Mouse (Mus musculus): ENCODE measurements around the gene Rai2. TPM values are rescaled to one million over a fixed set of nuclear protein-coding genes. Genes with fewer than 3 reads are reported as not detected.
"Not testable (repeated sequence)": the region's sequence is repeated elsewhere in the genome, so short reads cannot be mapped to it uniquely, and the experiment has no call there.

Gene Rai2
- polyA plus RNA-seq, 1 experiment from 2014 or later = 1.5 TPM

- ATAC-seq (ENCODE audit: insufficient number of reproducible peaks, insufficient read depth, low FRiP score, low TSS enrichment, low read depth) = no peak
- Histone ChIP-seq H3K4me1 (no peaks in the 10 kb centered on the region), H3K9me3 (no peaks in the 10 kb centered on the region), H3K27ac (no peak overlapping the region), H3K9ac (no peak overlapping the region), H3K36me3 (no peaks in the 10 kb centered on the region), H3K27me3 (peaks cover 63% of the 10 kb centered on the region), H3K4me3 (no peak overlapping the region), H3K4me2 (no peak overlapping the region)
- WGBS = 90% methylated on average over 12 of the region's 12 CpGs
Measured at GRCm38 (mm10) chrX:161733581-161734309, 16.9 kb downstream of the Rai2 start.

GRCm38 (mm10) chrX:161734310-161734676, 17.4 kb downstream of the Rai2 start:
- Histone ChIP-seq H3K4me2 (no peak overlapping the region), H3K36me3 (no peaks in the 10 kb centered on the region), H3K27ac (no peak overlapping the region), H3K9me3 (no peaks in the 10 kb centered on the region), H3K4me1 (no peaks in the 10 kb centered on the region), H3K9ac (no peak overlapping the region), H3K4me3 (no peak overlapping the region), H3K27me3 (peaks cover 64% of the 10 kb centered on the region)
- WGBS = 77% methylated on average over 4 of the region's 4 CpGs
- no peak for ATAC-seq (ENCODE audit: insufficient number of reproducible peaks, insufficient read depth, low FRiP score, low TSS enrichment, low read depth)

- no peak overlapping the region for H3K4me3 ChIP-seq
- no peak overlapping the region for H3K27ac ChIP-seq
- H3K36me3 ChIP-seq = no peaks in the 10 kb centered on the region
- H3K9ac ChIP-seq = no peak overlapping the region
- peaks cover 57% of the 10 kb centered on the region for H3K27me3 ChIP-seq
- no peaks in the 10 kb centered on the region for H3K9me3 ChIP-seq
- no peaks in the 10 kb centered on the region for H3K4me1 ChIP-seq
- no peak overlapping the region for H3K4me2 ChIP-seq
- no peak for ATAC-seq (ENCODE audit: insufficient number of reproducible peaks, insufficient read depth, low FRiP score, low TSS enrichment, low read depth)
- WGBS = 54% methylated on average over 1 of the region's 1 CpGs
Measured at GRCm38 (mm10) chrX:161739374-161739773, 22.5 kb downstream of the Rai2 start.

- Histone ChIP-seq H3K9ac (no peak overlapping the region), H3K36me3 (no peaks in the 10 kb centered on the region), H3K27me3 (peaks cover 57% of the 10 kb centered on the region), H3K4me2 (no peak overlapping the region), H3K27ac (no peak overlapping the region), H3K4me1 (no peaks in the 10 kb centered on the region), H3K9me3 (no peaks in the 10 kb centered on the region), H3K4me3 (no peak overlapping the region)
- ATAC-seq (ENCODE audit: insufficient number of reproducible peaks, insufficient read depth, low FRiP score, low TSS enrichment, low read depth) = no peak
- WGBS = 70% methylated on average over 3 of the region's 3 CpGs
Measured at GRCm38 (mm10) chrX:161743080-161743479, 26.2 kb downstream of the Rai2 start.

- Histone ChIP-seq H3K4me3 (no peak overlapping the region), H3K27me3 (peaks cover 47% of the 10 kb centered on the region), H3K36me3 (no peaks in the 10 kb centered on the region), H3K9me3 (no peaks in the 10 kb centered on the region), H3K27ac (no peak overlapping the region), H3K9ac (no peak overlapping the region), H3K4me2 (no peak overlapping the region), H3K4me1 (no peaks in the 10 kb centered on the region)
- 78% methylated on average over 3 of the region's 3 CpGs for WGBS
- no peak for ATAC-seq (ENCODE audit: insufficient number of reproducible peaks, insufficient read depth, low FRiP score, low TSS enrichment, low read depth)
Measured at GRCm38 (mm10) chrX:161745296-161745695, 28.4 kb downstream of the Rai2 start.

- WGBS = 62% methylated on average over 2 of the region's 2 CpGs
- Histone ChIP-seq H3K27me3 (peaks cover 45% of the 10 kb centered on the region), H3K9me3 (no peaks in the 10 kb centered on the region), H3K4me3 (no peak overlapping the region), H3K4me2 (no peak overlapping the region), H3K36me3 (no peaks in the 10 kb centered on the region), H3K9ac (no peak overlapping the region), H3K27ac (no peak overlapping the region), H3K4me1 (no peaks in the 10 kb centered on the region)
- no peak for ATAC-seq (ENCODE audit: insufficient number of reproducible peaks, insufficient read depth, low FRiP score, low TSS enrichment, low read depth)
Measured at GRCm38 (mm10) chrX:161747337-161747736, 30.5 kb downstream of the Rai2 start.

GRCm38 (mm10) chrX:161753514-161753913, 36.6 kb downstream of the Rai2 start:
- Histone ChIP-seq H3K4me3 (no peak overlapping the region), H3K27ac (no peak overlapping the region), H3K4me1 (no peaks in the 10 kb centered on the region), H3K36me3 (no peaks in the 10 kb centered on the region), H3K9me3 (no peaks in the 10 kb centered on the region), H3K9ac (no peak overlapping the region), H3K4me2 (no peak overlapping the region), H3K27me3 (peaks cover 51% of the 10 kb centered on the region)
- WGBS = 68% methylated on average over 2 of the region's 2 CpGs
- ATAC-seq (ENCODE audit: insufficient number of reproducible peaks, insufficient read depth, low FRiP score, low TSS enrichment, low read depth) = no peak

GRCm38 (mm10) chrX:161776321-161776962, 59.6 kb downstream of the Rai2 start:
- H3K4me1 ChIP-seq = no peaks in the 10 kb centered on the region
- ATAC-seq (ENCODE audit: insufficient number of reproducible peaks, insufficient read depth, low FRiP score, low TSS enrichment, low read depth) = no peak
- no peak overlapping the region for H3K9ac ChIP-seq
- H3K4me2 ChIP-seq = no peak overlapping the region
- no peak overlapping the region for H3K4me3 ChIP-seq
- no peak overlapping the region for H3K27ac ChIP-seq
- WGBS = 69% methylated on average over 12 of the region's 12 CpGs
- no peaks in the 10 kb centered on the region for H3K9me3 ChIP-seq
- H3K27me3 ChIP-seq = peaks cover 51% of the 10 kb centered on the region
- no peaks in the 10 kb centered on the region for H3K36me3 ChIP-seq

GRCm38 (mm10) chrX:161780321-161781034, 63.6 kb downstream of the Rai2 start:
- Histone ChIP-seq H3K27me3 (peaks cover 38% of the 10 kb centered on the region), H3K4me3 (no peak overlapping the region), H3K4me2 (no peak overlapping the region), H3K27ac (no peak overlapping the region), H3K9ac (no peak overlapping the region), H3K36me3 (no peaks in the 10 kb centered on the region), H3K4me1 (no peaks in the 10 kb centered on the region), H3K9me3 (no peaks in the 10 kb centered on the region)
- 68% methylated on average over 6 of the region's 6 CpGs for WGBS
- no peak for ATAC-seq (ENCODE audit: insufficient number of reproducible peaks, insufficient read depth, low FRiP score, low TSS enrichment, low read depth)

GRCm38 (mm10) chrX:161790182-161790581, 73.3 kb downstream of the Rai2 start:
- no peak overlapping the region for H3K4me2 ChIP-seq
- H3K4me3 ChIP-seq = no peak overlapping the region
- H3K9me3 ChIP-seq = no peaks in the 10 kb centered on the region
- H3K9ac ChIP-seq = no peak overlapping the region
- peaks cover 31% of the 10 kb centered on the region for H3K27me3 ChIP-seq
- no peak for ATAC-seq (ENCODE audit: insufficient number of reproducible peaks, insufficient read depth, low FRiP score, low TSS enrichment, low read depth)
- no peak overlapping the region for H3K27ac ChIP-seq
- 28% methylated on average over 6 of the region's 6 CpGs for WGBS
- H3K4me1 ChIP-seq = no peaks in the 10 kb centered on the region
- H3K36me3 ChIP-seq = no peaks in the 10 kb centered on the region

GRCm38 (mm10) chrX:161826186-161826585, 109.3 kb downstream of the Rai2 start:
- H3K27me3 ChIP-seq = peaks cover 21% of the 10 kb centered on the region
- not testable (repeated sequence) for ATAC-seq (ENCODE audit: insufficient number of reproducible peaks, insufficient read depth, low FRiP score, low TSS enrichment, low read depth)
- 30% methylated on average over 2 of the region's 2 CpGs for WGBS

More at GRCm38 (mm10) chrX:161826186-161826585, 109.3 kb downstream of the Rai2 start:
- H3K36me3 ChIP-seq, H3K4me3 ChIP-seq, H3K4me2 ChIP-seq, H3K4me1 ChIP-seq, H3K27ac ChIP-seq, H3K9me3 ChIP-seq, H3K9ac ChIP-seq: not testable (repeated sequence)
